Mouse (Mus musculus): ENCODE results near the gene Dazap2.

Gene Dazap2

DNA sequence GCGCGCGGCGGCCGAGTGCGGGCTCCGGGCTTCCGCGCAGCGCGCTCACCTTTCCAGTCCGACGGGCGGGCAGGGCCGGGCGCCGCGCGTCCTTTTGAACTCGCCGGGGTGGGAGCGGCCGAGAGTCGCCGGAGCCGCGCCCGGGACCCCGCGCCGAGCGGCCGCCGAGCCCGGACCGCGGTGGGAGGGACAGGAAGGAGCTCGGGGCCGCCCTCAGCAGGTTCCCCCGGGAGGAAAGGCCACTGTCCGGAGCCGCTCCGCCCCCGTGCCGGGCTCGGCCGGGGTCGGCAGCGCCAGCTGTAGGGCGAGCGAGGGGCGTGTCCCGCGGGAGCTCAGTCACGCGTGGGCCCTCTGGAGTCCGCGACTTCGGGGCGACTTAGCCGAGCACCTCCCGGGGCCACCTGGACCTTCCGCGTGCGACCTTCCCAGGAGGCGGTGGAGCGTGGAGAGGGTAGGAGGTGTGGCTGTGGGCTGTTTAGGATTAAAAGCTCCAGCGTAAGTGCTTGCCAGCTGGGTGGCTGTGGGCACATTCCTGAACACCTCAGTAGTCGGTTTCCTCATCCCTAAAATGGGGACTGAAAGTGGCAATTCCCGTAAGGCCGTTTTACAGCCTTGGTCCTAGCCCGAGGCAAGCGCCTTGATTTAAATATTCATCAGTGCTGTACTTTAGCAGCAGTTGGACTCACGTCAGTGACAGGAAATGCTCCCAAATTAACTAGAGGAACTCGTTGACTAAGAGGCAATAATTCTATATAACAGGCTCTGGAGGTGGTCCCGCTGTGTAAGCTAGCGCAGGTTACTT lies 21.8 kb downstream of the Dazap2 start, which contains the start of gene Smagp:
Gene Smagp, minus strand, starts transcription at position 241 of the 802 bp plus-strand sequence.
- no peak for DNase-seq (ENCODE audit: low spot score in 2 of 2)

GRCm38 (mm10) chr15:100637661-100638060 lies 22.5 kb downstream of the Dazap2 start:
- DNase-seq (ENCODE audit: low spot score in 2 of 2) = no peak

GRCm38 (mm10) chr15:100639972-100640750 lies 25.0 kb downstream of the Dazap2 start:
- DNase-seq (ENCODE audit: low spot score in 2 of 2) = no peak

GRCm38 (mm10) chr15:100641226-100641810 lies 26.2 kb downstream of the Dazap2 start:
- no peak for DNase-seq (ENCODE audit: low spot score in 2 of 2)

- DNase-seq (ENCODE audit: low spot score in 2 of 2) = no peak
Observed at GRCm38 (mm10) chr15:100642451-100642850, 27.3 kb downstream of the Dazap2 start.

DNA sequence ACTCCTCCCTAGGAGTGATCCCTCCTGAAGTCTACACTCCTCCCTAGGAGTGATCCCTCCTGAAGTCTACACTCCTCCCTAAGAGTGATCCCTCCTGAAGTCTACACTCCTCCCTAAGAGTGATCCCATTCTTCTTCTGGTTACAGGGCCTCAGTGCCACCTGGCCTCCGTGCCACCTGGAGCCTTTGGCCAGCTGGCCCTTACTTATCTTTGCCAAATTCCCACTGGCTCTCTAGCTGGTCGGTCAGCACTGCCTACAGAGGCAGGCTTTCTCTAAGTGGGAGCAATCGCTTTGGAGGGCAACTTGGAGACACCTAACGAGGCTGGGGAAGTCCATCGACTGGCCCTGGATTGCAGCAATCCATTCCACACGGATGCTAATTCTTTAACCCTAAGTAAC lies 31.0 kb downstream of the Dazap2 start:
- DNase-seq (ENCODE audit: low spot score in 2 of 2) = no peak

DNA sequence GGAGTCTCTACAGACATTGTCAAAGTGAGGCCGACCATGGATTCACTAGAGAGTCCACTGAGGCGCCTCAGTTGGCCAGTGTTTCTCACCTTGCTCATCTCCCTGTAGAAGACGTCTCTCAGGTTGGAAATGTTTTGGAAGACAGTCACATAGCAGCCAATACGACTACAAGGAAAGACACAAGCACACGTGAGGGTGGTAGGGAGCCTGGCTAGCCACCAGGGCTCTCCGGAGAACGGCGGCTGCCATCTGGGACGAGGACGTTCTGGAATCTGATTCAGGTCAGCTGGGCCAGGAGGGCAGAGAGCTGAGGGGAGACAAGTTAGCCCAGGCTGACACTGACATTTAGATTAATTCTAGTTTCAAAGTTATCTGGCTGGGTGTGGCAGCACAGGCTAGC lies 35.0 kb downstream of the Dazap2 start:
- no peak for DNase-seq (ENCODE audit: low spot score in 2 of 2)

DNA sequence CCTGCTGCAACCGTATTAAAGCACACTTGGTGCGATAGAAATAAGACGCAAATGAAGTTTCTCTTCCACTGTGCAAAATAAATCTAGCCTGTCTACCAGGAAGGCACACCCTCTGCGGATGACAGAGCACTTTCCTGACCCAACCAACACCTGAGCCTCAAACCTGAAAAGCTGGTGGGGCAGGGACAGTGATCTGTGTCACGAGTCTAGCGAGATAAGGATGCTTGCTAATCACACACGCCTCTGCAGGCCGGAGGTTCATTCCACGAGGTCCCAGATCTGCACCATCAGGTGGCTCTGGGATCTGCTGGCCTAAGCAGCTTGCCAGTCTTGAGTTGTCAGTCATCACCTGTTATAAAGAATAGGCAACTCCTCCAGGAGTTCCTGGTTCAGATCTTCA lies 36.5 kb downstream of the Dazap2 start:
- no peak for DNase-seq (ENCODE audit: low spot score in 2 of 2)

- no peak for DNase-seq (ENCODE audit: low spot score in 2 of 2)
Observed at GRCm38 (mm10) chr15:100654271-100654670, 39.1 kb downstream of the Dazap2 start.

DNA sequence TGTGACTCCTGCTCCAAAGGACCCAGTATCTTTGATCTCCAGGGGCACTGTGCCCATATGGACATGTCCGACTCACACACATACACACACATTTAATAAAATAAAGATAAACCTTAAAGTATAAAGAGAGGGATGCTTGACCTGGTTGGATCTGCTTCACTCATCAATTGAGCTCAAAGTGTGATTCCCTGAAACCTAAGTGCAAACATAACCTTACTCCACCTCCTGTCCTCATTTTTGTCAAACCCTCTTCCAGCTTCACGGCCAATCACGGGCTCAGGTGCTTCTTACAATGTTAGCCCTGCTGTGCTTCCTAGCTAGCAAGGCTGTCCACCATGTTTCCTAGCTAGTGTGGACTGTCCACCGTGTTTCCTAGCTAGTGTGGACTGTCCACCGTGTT lies 40.1 kb downstream of the Dazap2 start:
- DNase-seq (ENCODE audit: low spot score in 2 of 2) = no peak

GRCm38 (mm10) chr15:100660306-100660705 lies 45.2 kb downstream of the Dazap2 start:
- DNase-seq (ENCODE audit: low spot score in 2 of 2) = peak; percentile 22 to 37

DNA sequence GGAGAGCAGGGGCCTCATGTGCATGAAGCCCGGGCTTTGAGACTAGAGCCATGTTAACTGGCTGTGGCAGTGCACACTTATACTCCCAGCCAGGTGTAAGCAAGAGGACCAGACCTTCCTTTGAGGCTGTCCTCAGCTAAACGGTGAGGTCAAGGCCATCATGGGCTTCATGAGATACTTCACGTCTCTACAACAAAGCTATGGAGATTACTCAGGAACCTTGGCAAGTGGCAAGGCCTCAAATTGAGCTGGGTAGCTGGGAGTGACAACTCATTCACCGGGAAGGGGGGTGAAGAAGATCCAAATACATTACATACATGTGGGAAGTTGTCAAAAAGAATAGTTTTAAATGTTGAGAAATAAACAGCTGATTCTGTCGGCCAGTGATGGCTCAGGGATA lies 45.7 kb downstream of the Dazap2 start:
- DNase-seq (ENCODE audit: low spot score in 2 of 2) = no peak

DNA sequence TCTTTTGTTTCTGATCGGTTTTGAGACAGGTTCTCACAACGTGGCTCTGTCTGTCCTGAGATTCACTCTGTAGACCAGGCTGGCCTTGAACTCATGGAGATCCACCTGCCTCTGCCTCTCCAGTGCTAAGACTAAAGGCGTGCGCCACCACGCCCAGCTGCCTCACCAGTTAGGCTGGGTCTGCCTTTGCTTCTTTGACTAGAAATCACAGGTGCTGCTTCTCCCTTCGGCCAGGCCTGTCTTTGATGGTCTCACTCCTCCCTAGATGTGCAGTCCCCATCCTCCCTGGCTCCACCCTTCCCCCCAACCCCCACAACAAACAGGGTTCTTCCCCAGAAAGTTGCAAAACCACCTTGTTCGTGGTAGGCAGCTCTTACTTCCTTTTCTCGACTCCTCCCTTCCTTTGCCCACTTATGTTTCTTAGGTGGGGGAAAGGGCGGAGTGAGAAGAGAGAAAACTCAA lies 49.7 kb downstream of the Dazap2 start:
- DNase-seq (ENCODE audit: low spot score in 2 of 2) = no peak

GRCm38 (mm10) chr15:100665411-100666218 lies 50.5 kb downstream of the Dazap2 start:
- no peak for DNase-seq (ENCODE audit: low spot score in 2 of 2)

DNA sequence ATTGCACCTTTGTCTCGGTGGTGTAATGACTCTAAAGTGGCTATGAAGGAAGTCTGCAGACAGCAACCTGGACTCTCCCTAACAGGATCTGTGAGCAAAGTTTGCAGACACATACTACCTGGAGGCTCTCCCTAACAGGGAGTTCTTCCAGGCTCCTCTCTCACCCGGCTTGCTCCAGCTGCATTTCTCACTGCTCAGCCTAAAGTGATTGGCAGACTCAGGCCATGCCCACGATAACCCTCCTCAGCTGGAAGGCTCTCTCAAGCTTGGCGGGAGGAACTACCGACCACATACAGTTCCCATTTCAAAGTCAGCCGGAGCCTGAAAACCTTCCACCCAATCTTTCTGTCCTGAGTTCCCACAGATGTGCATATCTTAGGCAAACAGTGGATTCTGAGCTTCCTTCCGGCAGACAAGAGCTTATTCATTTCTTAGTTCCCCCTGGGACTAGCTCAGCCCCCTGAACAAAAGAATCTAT lies 51.1 kb downstream of the Dazap2 start:
- no peak for DNase-seq (ENCODE audit: low spot score in 2 of 2)

- no peak for DNase-seq (ENCODE audit: low spot score in 2 of 2)
Observed at GRCm38 (mm10) chr15:100666851-100667250, 51.7 kb downstream of the Dazap2 start.

DNA sequence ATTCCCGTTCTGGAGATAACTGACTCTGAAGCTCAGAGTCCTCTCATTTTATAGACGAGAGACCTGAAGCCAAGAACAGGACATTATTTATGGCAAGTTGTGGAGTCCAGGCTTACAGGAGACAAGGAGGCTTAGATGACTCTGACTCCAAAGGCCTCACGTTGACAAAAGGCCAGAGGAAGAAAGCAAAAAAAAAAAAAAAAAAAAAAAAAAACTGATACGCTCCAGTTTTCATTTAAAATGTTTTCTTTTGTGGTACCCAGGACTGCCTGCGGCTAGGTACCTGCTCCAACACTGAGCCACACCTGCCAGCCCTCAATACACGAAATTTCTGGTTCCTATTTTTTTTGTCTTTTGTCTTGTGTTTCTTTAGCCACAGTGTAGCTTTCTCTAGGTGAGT lies 52.3 kb downstream of the Dazap2 start:
- DNase-seq (ENCODE audit: low spot score in 2 of 2) = no peak

DNA sequence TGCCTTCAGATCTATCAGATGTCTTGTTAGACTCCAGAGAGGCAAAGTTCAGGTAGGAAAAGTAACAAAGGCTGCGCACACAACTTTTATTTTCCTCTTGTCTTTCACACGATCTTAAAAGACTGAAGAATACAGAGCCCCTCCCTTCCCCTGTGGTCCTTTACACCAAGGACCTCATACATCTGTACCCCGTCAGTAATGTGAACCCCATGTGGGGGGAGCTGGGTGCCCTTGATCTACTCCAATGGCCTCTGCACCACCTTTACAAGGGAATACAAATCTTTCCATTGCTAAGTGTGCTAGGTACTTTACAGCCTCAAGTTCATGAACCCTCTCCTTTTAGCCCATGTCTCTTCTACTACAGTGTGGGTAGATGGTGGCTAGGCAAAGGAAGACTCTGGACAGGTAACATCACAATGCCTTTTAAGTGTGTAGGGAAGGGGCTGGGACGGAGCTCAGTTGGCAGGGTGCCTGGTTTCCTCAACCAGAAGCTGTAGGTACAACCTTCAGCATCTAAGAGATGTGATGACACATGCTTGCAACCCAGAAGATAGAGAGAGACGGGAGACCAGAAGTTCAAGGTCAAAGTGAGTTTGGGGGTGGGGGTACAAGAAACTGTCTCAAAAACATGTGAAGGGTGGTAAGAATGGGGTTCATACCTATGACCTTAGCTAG lies 52.9 kb downstream of the Dazap2 start:
- no peak for DNase-seq (ENCODE audit: low spot score in 2 of 2)

GRCm38 (mm10) chr15:100669337-100669736 lies 54.2 kb downstream of the Dazap2 start, which contains the start of gene Bin2:
Gene Bin2 (minus strand): TSS chr15:100669553.
- DNase-seq (ENCODE audit: low spot score in 2 of 2) = peak in 1 of 2 experiments; percentile 27

GRCm38 (mm10) chr15:100670004-100670403 lies 54.9 kb downstream of the Dazap2 start:
- no peak for DNase-seq (ENCODE audit: low spot score in 2 of 2)
